Mouse (Mus musculus) inflammation-experienced regulatory T-cells, adult 6 months (primary cell): ENCODE measurements around the gene Slc9a9. TPM values are rescaled to one million over a fixed set of nuclear protein-coding genes. Genes with fewer than 3 reads are reported as not detected.

Experiments used
- ATAC-seq: one replicate; pipeline ENCODE4 v1.8.0; 2017
- polyA plus RNA-seq, 3 experiments: library from polyadenylated mRNA; unstranded; fragments of 100-300 nt; shearing (Covaris generic); gene quantifications; one replicate each; pipeline ENCODE4 v1.2.1; 2017

Gene Slc9a9
- polyA plus RNA-seq, 3 experiments from 2014 or later, result 36.4 to 65.4 (median 52.3) TPM

GRCm38 (mm10) chr9:95086109-95086821 lies 416.6 kb downstream of the Slc9a9 start:
- ATAC-seq, result no peak

- ATAC-seq, result no peak
Measured at GRCm38 (mm10) chr9:95088221-95088620, 418.5 kb downstream of the Slc9a9 start.

- no peak for ATAC-seq
Measured at GRCm38 (mm10) chr9:95089050-95089449, 419.3 kb downstream of the Slc9a9 start.

DNA sequence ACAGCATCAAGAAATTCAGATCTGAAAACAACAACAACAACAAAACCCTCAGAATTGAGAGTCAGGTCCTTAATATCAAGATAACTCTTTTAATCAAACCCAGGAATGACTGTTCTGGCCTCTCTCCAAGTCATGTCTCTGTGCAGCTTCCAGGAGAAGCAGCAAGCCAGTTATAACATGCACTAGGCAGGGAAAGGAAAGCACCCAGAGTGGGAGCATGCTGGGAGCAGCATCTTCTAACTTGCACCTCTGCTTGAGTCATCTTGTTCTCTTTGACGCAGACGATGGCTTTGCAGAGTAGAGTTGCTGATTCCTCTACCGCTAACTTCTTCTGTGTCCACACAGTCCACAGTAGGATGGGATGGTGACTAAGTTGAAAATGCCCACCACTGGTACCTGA lies 426.8 kb downstream of the Slc9a9 start:
- no peak for ATAC-seq

GRCm38 (mm10) chr9:95105768-95106167 lies 436.1 kb downstream of the Slc9a9 start:
- ATAC-seq, result peak; percentile 67

DNA sequence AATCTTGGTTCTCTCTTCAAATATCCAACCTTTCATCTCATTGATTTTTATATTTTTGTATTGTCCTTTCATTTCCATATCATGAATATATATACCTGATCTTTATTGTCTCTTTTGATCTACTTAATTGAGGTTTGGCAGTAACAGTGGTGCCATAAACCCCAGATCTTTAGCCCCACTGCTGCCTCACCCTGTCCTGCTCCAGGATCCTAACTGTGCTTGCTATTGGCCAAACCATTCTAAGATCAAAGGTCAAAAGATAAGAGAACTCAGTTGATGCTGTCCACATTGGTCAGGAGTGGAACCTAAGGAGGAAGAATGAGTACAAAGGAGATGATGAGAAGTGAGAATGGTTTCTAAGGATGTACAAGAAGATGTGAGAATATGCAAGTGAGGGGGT lies 440.1 kb downstream of the Slc9a9 start:
- no peak for ATAC-seq

DNA sequence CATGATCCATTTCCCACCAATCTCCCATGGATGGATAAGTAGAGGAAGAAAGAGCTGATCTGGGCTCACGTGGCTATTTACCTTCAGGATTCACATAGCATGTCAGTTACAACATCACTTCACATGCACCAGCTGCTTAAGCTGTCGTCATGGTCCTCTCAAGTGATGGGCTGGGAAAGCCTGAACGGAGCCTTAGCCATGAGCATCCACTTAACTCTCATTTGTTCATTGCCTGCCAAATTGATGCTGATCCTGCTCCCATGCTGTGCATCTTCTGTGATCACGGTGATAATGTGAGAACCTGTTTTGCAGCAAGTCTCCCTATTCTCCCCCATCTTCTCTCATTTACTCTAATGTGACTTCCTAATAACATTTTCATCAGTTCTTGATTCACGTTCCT lies 441.1 kb downstream of the Slc9a9 start:
- no peak for ATAC-seq

- no peak for ATAC-seq
Measured at GRCm38 (mm10) chr9:95111732-95112131, 442.0 kb downstream of the Slc9a9 start.

- ATAC-seq, result peak; percentile 94
Measured at GRCm38 (mm10) chr9:95113157-95114135, 443.7 kb downstream of the Slc9a9 start.

- peak; percentile 83 for ATAC-seq
Measured at GRCm38 (mm10) chr9:95120062-95120461, 450.4 kb downstream of the Slc9a9 start.

GRCm38 (mm10) chr9:95121151-95121835 lies 451.6 kb downstream of the Slc9a9 start:
- peak; percentile 37 for ATAC-seq

DNA sequence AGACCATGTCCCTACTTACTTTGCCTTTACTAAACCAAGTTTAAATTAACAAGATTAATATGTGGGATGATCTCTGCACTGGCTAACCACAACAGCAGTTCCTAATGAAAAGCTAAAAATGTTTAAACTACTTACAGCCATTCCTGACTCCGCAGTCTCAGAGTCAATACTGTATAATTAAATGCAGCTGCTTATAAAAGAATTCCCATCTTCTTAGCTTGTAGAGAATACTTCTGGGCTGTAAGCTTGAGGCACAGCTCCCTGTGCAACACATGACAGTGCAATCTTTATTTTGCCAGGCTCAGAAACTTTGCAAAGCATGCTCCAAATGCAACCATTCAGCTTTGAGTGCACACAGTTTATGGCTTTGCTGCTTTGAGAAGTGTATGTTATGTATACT lies 456.0 kb downstream of the Slc9a9 start:
- ATAC-seq, result no peak

DNA sequence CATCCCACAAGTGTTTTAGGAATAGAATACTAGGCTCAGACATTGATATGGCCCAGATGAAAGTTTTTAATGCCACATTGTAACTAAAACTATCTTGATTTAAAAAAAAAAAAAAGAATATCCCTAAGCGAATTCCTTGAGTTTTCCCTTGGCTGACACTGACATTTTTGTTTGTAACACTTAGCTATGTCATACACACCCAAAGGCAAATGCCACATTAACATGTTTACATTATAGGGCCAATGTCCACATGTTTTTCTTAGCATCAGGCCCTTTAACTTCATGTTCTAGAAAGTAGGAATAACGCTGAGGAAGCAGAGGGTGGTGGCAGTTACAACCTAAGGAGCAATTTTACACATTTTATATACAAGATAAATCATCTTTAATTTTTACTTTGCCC lies 458.1 kb downstream of the Slc9a9 start:
- no peak for ATAC-seq

- ATAC-seq, result no peak
Measured at GRCm38 (mm10) chr9:95149206-95149729, 479.6 kb downstream of the Slc9a9 start.

DNA sequence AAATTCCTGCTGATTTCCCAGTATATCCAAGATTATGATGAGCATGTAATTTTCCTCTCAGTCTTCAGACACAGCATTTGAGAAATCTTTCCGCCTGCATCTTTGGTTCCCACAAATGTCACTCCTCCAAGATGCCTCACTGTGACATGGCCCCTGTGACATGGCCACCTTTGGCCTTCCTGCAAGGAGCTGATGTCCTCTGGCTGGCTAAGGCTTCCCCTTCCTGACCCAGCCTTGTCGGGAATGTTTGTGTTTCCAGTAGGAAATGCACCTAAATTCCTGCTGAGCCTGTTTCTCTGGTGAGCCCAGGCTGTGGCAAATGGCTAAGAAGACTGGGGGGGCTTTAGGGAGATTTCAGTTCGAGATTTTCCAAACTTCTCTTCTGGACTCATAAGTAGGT lies 480.4 kb downstream of the Slc9a9 start:
- no peak for ATAC-seq

- no peak for ATAC-seq
Measured at GRCm38 (mm10) chr9:95150597-95150996, 480.9 kb downstream of the Slc9a9 start.

DNA sequence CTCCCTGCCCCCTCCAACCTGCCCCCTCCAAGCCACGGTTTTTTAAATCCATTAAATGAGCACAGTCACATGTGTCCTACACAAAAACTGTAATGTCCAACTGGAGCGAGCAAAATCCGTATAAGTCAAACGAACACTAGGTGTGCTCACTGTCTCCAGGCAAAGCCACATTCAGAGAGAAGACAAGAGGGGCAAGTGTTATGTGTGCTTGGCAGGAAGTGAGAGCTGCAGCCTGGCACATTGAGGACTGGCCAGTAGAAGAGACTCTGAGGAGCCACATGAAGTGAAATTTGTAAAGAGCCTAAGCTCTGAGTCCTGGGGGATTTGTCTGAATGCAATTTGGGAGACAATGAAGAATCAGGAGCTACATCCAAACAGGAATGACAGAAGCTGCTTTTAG lies 481.3 kb downstream of the Slc9a9 start:
- ATAC-seq, result no peak

DNA sequence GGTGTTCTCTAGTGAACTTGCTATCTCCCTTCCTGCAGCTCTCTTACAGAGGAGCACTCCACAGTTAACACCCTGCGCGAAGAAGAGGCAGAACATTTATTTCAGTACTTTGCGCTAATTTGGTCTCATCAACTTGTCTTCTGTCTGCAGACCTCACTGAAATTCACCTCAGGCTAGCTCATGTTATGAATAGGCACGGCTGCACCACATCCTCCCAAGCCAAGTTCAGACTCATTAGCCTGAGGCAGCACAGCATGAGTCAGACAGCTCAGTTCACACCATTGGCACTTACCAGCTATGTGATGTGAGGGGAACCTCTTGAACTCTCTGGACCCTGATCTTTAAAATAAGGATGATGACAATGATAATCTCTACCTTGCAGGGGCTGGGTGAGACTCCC lies 482.0 kb downstream of the Slc9a9 start:
- ATAC-seq, result peak; percentile 97

DNA sequence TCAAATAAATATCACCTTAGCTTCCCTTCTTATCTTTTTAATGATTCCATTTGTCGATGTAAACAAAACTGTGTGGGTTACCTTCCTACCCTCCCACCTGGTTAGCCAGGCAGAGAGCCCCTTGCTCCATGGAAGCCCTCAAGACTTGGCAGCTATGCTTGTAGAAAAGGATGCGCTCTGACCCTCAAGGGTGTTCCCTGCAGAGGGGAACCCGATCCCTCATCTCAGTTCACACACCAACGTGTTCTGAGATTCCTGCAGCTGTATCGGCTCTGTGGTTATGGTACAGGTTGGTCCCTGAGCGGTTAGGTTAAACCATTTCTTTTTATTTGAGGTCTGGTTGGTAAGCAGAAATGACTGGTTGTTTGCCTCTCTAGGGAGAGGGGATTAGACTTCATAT lies 484.3 kb downstream of the Slc9a9 start:
- no peak for ATAC-seq

DNA sequence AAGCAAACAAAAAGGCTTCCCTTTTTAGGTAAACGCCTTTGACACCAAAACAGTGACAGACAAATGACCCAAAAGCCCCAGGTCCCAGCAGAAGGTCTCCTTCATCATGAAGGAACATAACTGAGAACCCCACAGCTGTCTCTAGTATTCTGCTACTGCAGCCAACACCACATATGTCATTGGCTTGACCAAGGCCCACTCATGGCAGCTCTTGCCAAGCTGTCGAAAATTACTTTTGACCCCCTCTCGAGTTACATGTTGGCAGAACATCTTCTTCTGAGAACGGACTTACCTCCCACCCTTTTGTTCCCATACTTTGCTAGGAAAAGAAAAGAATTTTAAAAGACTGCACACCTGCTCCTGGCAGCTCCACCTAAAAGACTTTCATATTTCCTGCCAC lies 488.2 kb downstream of the Slc9a9 start:
- no peak for ATAC-seq

DNA sequence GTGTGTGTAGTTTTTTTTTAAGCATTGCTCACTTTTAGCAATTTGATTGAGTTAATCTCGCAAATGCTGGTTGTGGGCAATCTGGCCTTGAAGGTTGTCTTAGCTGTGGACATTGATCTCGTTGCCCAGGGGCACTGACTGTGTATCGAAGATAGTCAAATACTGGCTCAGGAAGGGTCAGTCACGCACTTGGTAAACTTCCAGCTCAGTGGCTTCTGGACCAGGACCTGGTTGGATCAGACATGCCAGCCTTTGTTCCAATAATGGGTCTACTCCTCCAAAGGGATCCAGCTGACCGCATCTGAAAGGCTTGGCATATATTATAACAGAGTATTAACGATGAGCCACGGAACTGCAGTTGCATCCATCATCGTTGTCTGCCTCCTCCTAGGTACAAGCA lies 489.2 kb downstream of the Slc9a9 start:
- no peak for ATAC-seq

- ATAC-seq, result no peak
Measured at GRCm38 (mm10) chr9:95160575-95161300, 491.0 kb downstream of the Slc9a9 start.
